Mouse (Mus musculus) megakaryocyte, embryonic 14.5 days (primary cell): Measurements from ENCODE around the gene Pttg1.

Experiments
- FLI1 ChIP-seq: IDR thresholded peaks from 2 replicates; pipeline ENCODE4 v1.6.1; 2012; ENCODE audit warnings: low read length, inconsistent platforms, mixed read lengths
- GATA1 ChIP-seq: IDR thresholded peaks from 3 replicates; pipeline ENCODE4 v1.6.1; 2012; ENCODE audit warnings: mixed read lengths, low read length, inconsistent platforms, borderline replicate concordance

DNA sequence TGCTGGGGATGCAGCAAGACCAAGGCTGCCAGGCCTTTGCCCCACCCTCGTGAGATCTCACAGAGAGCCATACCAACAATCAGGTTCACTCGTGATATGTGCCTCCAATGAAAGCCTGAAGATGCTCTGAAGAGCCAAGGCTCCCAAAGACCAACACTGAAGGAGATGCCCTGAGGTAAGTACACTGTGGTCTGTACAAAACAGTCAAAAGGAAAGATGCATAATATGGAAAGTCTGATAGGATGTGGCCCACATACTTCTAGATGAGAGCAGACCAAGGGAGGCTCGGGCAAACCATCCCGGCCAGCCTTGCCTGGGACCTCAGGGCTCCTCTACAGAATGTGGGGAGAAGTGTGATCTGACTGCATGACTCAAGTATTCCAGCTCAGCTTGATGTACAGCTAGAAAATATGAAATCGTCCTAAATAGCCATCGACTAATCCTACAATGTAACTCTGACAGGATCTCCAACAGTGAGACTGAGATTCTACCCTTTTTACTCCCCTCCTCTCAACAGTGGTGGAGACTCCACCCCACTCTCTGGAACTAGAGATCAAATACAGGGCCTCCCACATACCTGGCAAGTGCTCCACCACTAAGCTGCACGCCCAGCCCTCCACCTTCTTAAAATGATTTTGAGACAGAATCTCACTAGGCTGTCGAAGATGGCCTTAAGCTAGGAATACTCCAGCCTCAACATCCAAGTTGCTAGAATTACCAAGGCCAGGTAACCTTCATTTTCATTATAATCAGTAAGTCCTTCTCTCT, 48.8 kb downstream of the Pttg1 start:
- no peak for TF ChIP-seq GATA1
- no peak for TF ChIP-seq FLI1
